Mouse (Mus musculus) thymus, postnatal 10 days (tissue): ENCODE data around the gene Nkain4.
A peak's percentile ranks its signal among the peaks of the same experiment; 100 is the strongest.

ENCODE experiments used
- DNase-seq, 2 experiments: peaks; one replicate each; pipeline ENCODE4 v3.0.0; 2021; ENCODE audit warnings: low spot score in 2 of 2

Nkain4 gene

GRCm38 (mm10) chr2:180954061-180955047 lies at the start of gene Nkain4:
Nkain4 (minus strand) TSS chr2:180954699.
- no peak for DNase-seq

- no peak for DNase-seq
Observed at GRCm38 (mm10) chr2:180996905-180997304, 42.4 kb upstream of the Nkain4 start.

GRCm38 (mm10) chr2:180996436-180996835 lies 41.9 kb upstream of the Nkain4 start:
- DNase-seq, result peak in 1 of 2 experiments; percentile 24

- DNase-seq, result no peak
Observed at GRCm38 (mm10) chr2:180995457-180995856, 41.0 kb upstream of the Nkain4 start.

GRCm38 (mm10) chr2:180994360-180994759 lies 39.9 kb upstream of the Nkain4 start:
- no peak for DNase-seq

- DNase-seq, result no peak
Observed at GRCm38 (mm10) chr2:180990347-180990746, 35.8 kb upstream of the Nkain4 start.

- DNase-seq, result no peak
Observed at GRCm38 (mm10) chr2:180988948-180989347, 34.4 kb upstream of the Nkain4 start.

GRCm38 (mm10) chr2:180988347-180988913 lies 33.9 kb upstream of the Nkain4 start:
- DNase-seq, result no peak

GRCm38 (mm10) chr2:180987432-180988030 lies 33.0 kb upstream of the Nkain4 start:
- DNase-seq, result no peak

- no peak for DNase-seq
Observed at GRCm38 (mm10) chr2:180987001-180987400, 32.5 kb upstream of the Nkain4 start.

- no peak for DNase-seq
Observed at GRCm38 (mm10) chr2:180986449-180986848, 31.9 kb upstream of the Nkain4 start, which contains the start of gene Col20a1. Col20a1 (plus strand) TSS chr2:180986535.

- no peak for DNase-seq
Observed at GRCm38 (mm10) chr2:180985635-180986034, 31.1 kb upstream of the Nkain4 start.

- no peak for DNase-seq
Observed at GRCm38 (mm10) chr2:180981133-180981532, 26.6 kb upstream of the Nkain4 start.

- peak; percentile 76 to 82 for DNase-seq
Observed at GRCm38 (mm10) chr2:180967010-180967763, 12.7 kb upstream of the Nkain4 start, which contains the start of gene Arfgap1. Arfgap1 (plus strand) TSS chr2:180967225.

GRCm38 (mm10) chr2:180966092-180966882 lies 11.8 kb upstream of the Nkain4 start:
- DNase-seq, result peak in 1 of 2 experiments; percentile 12

- DNase-seq, result peak; percentile 14 to 59
Observed at GRCm38 (mm10) chr2:180963956-180964355, 9.5 kb upstream of the Nkain4 start.

GRCm38 (mm10) chr2:180962616-180963308 lies 8.3 kb upstream of the Nkain4 start:
- DNase-seq, result no peak

GRCm38 (mm10) chr2:180960187-180960586 lies 5.7 kb upstream of the Nkain4 start:
- no peak for DNase-seq

GRCm38 (mm10) chr2:180959605-180960004 lies 5.1 kb upstream of the Nkain4 start:
- DNase-seq, result no peak

- no peak for DNase-seq
Observed at GRCm38 (mm10) chr2:180953638-180954037, 861 bp downstream of the Nkain4 start.
